Mouse (Mus musculus) thymus, adult 2 months (tissue): ENCODE results near the gene 8030411F24Rik.

Experiments
- CTCF ChIP-seq: fragments of 200-500 bp; IDR thresholded peaks from 2 replicates; pipeline ENCODE4 v1.5.1; 2012; ENCODE audit warnings: mild to moderate bottlenecking, control low read depth, low read length, moderate library complexity, borderline replicate concordance; ENCODE audit not compliant: control insufficient read depth, poor library complexity, insufficient read depth; ENCODE audit errors: extremely low read depth
- POLR2A ChIP-seq: fragments of 200-500 bp; IDR thresholded peaks from 2 replicates; pipeline ENCODE4 v1.6.1; 2012; ENCODE audit warnings: mild to moderate bottlenecking, low read length, control low read depth, moderate library complexity; ENCODE audit not compliant: control insufficient read depth, poor library complexity, insufficient read depth; ENCODE audit errors: extremely low read depth

- TF ChIP-seq CTCF = no peak
- no peak for TF ChIP-seq POLR2A
These were observed 27.4 kb upstream of the 8030411F24Rik start for GRCm38 (mm10) chr2:148754310-148754846.
